Mouse (Mus musculus) kidney, adult 2 months (tissue): ENCODE data around the gene Rbm15. TPM values are rescaled to one million over a fixed set of nuclear protein-coding genes. Genes with fewer than 3 reads are reported as not detected.
A peak's percentile ranks its signal among the peaks of the same experiment; 100 is the strongest.
"Not testable (repeated sequence)": the region's sequence is repeated elsewhere in the genome, so short reads cannot be mapped to it uniquely, and the experiment has no call there.

Experiments used
- DNase-seq: peaks from one replicate; pipeline ENCODE4 v3.0.0; 2021
- H3K27ac ChIP-seq: fragments of 200-500 bp; 2 replicates; pipeline ENCODE4 v1.5.1; 2012; ENCODE audit warnings: low read depth, low read length, control low read depth, inconsistent platforms; ENCODE audit not compliant: insufficient read depth
- H3K27me3 ChIP-seq: fragments of 200-500 bp; replicated peaks from 2 replicates; pipeline ENCODE4 v1.6.1; 2012; ENCODE audit warnings: mild to moderate bottlenecking, moderate library complexity, low read length, inconsistent platforms; ENCODE audit not compliant: control insufficient read depth, insufficient read depth
- H3K36me3 ChIP-seq: fragments of 200-500 bp; 2 replicates; pipeline ENCODE4 v1.6.1; 2012; ENCODE audit warnings: mild to moderate bottlenecking, moderate library complexity, low read length, inconsistent platforms; ENCODE audit not compliant: control insufficient read depth, insufficient read depth
- H3K4me1 ChIP-seq: fragments of 200-500 bp; 2 replicates; pipeline ENCODE4 v1.6.1; 2011; ENCODE audit warnings: low read length; ENCODE audit not compliant: control insufficient read depth, insufficient read depth
- H3K4me3 ChIP-seq: fragments of 200-500 bp; 2 replicates; pipeline ENCODE4 v1.5.1; 2011; ENCODE audit warnings: mild to moderate bottlenecking, low read depth, low read length, control low read depth; ENCODE audit not compliant: insufficient read depth
- CTCF ChIP-seq: fragments of 200-500 bp; conservative IDR thresholded peaks from 2 replicates; pipeline ENCODE4 v1.5.1; 2011; ENCODE audit warnings: low read depth, mild to moderate bottlenecking, control low read depth, low read length, moderate library complexity, mixed read lengths; ENCODE audit not compliant: insufficient read depth, insufficient read length
- POLR2A ChIP-seq: fragments of 200-500 bp; IDR thresholded peaks from one replicate; pipeline ENCODE4 v1.6.1; 2011; ENCODE audit warnings: low read depth, low read length, control low read depth
- WGBS: fragments of 180-500 bp; shearing (Covaris S2); methylation state at CpG from one replicate; pipeline ENCODE4 v1.1.7; 2018; 5-methylcytosine and 5-hydroxymethylcytosine counted together
- polyA plus RNA-seq: library from polyadenylated mRNA; depleted of rRNA; stranded (reverse); fragments of >200 nt; gene quantifications from 2 replicates; pipeline ENCODE4 v1.2.3, GENCODE M21; 2012

The Rbm15 gene
- polyA plus RNA-seq, 1 experiment, result 6.2 TPM

DNA sequence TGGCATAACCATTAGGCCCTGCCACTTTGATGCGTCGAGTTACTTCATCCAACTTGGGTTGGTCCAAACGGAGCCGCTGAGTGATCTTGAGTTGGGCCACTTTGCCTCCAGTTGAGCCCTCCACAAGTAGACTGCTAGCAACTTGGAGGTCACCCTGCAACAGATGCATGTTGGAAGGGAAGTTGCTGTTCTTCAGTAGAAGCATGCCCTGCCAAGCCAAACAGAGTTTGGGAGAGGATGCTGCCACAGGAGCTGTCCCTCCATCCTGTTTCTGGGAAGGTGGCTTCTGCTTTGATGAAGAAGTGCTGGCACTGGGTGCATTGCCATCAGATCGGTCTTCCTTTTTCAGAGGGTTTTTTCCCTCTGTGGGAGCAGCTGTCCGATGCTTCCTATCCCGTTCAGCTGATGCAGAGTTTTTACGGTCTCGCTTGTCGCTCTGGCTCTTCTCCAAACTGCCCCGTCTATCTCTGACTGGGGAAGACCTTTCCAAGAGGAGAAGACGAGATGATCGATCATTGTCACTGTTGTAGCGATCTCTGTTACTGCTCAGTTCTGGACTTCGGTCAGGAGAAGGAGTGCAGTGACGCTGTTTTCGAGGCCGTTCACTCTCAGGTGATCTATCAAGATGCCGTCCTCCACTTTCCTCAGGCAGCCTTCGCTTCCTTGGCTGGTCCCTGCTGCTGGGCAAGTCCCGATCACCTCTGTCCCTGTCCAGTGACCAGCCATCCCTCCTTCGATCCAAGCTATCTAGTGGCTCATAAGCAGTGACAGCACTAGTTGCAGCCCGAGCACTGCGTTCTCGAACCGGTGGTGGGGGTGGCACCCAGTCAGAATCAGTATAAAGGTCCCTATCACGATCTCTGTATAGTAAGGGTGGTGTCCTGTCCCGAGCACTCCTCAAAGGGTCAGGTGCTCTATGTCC lies 2.7 kb downstream of the Rbm15 start:
- peak; percentile 40 for DNase-seq
- peaks cover 13% of the 10 kb centered on the region; the same call in 1 of the 2 replicates for H3K4me1 ChIP-seq
- 0 out of 2 replicates have a peak overlapping the region, but pooled peaks have one; percentile 7 for H3K4me3 ChIP-seq
- H3K36me3 ChIP-seq, result peaks cover 1% of the 10 kb centered on the region
- no peaks in the 10 kb centered on the region for H3K27me3 ChIP-seq
- H3K27ac ChIP-seq, result no peak overlapping the region
- TF ChIP-seq CTCF, result no peak
- no peak for TF ChIP-seq POLR2A
- 41% methylated on average over 28 of the region's 28 CpGs for WGBS

DNA sequence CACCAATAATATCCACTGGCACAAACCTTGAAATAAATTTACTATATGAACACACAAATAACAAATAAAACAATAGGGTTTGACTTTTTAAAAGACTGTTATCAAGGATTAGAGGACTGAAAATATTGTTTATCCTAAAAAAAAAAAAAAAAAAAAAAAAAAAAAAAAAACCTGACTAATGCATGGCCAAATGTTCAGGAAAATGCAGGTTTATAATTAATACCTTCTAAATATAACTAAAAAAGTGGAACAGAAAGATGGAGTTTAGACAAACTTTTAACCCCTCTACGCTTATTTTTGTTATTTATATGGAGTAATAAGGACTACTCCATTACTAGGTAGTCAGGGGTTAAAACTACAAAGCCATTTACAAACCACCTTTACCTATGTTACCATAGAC lies 7.0 kb downstream of the Rbm15 start:
- Histone ChIP-seq H3K4me1 (peaks cover 15% of the 10 kb centered on the region; the same call in 1 of the 2 replicates), H3K27me3 (no peaks in the 10 kb centered on the region), H3K4me3 (no peak overlapping the region), H3K27ac (no peak overlapping the region), H3K36me3 (peaks cover 5% of the 10 kb centered on the region)
- WGBS, result 96% methylated on average over 1 of the region's 1 CpGs
- TF ChIP-seq CTCF, result no peak
- TF ChIP-seq POLR2A, result no peak
- no peak for DNase-seq

DNA sequence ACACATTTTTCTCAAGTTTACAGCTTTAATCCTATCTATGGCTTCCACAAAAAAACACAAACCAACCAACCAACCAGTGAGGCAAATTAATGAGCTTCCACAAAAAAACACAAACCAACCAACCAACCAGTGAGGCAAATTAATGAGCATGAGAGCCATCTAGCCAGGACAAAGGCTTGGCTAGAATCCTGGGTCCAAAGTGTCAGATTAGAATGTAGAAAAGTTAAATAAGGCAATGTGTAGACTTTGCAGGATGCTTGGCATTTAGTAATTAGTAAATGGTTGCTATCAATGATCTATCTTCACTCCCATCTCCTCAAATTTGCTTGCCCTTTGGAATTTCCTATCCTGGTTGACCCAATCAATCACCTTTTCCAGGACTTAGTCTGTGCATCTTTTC lies 11.7 kb downstream of the Rbm15 start:
- no peak overlapping the region for H3K27ac ChIP-seq
- TF ChIP-seq POLR2A, result no peak
- TF ChIP-seq CTCF, result no peak
- H3K4me1 ChIP-seq, result peaks cover 10% of the 10 kb centered on the region; the same call in 1 of the 2 replicates
- no peak overlapping the region for H3K4me3 ChIP-seq
- H3K36me3 ChIP-seq, result peaks cover 3% of the 10 kb centered on the region
- peak; percentile 76 for DNase-seq
- no peaks in the 10 kb centered on the region for H3K27me3 ChIP-seq

DNA sequence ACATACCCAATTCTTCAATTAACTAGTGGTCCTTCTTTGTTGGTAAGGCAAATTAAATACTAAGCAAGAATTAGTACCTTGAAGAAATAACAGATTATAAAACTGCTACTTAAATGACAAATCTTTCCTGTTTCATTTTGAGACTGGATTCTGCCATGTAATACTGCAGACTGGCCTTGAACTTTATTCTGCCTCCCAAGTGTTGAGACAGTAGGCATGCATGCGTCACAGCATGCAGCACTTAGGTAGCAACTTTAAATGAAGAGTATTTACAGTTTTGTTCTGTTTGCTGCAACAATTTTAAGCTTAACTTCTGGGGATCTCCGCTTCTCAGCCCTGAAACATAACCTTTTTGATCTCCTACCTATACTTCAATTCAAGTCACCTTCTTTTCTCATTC lies 12.3 kb downstream of the Rbm15 start:
- Histone ChIP-seq H3K4me1 (peaks cover 10% of the 10 kb centered on the region; the same call in 1 of the 2 replicates), H3K36me3 (peaks cover 3% of the 10 kb centered on the region), H3K27me3 (no peaks in the 10 kb centered on the region), H3K4me3 (no peak overlapping the region), H3K27ac (no peak overlapping the region)
- TF ChIP-seq CTCF, result no peak
- TF ChIP-seq POLR2A, result no peak
- no peak for DNase-seq
- 77% methylated on average over 2 of the region's 2 CpGs for WGBS

DNA sequence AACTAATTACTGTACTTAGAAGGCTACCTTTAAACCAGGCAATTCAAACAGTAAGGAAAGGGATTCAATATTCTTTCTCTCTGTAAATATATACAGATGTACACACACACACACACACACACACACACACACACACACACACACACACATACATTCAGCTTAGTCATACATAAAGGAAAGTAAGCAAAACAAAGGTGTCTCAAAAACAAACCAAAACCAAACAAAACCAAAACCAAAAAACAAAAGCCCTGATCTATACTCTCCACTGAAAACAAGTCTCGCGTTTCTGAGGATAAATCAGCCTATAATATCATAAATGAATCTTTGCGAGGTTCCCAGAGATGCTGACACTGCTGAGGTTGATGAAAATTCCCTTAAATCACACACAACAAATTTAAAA lies 16.1 kb downstream of the Rbm15 start:
- no peak for TF ChIP-seq POLR2A
- TF ChIP-seq CTCF, result no peak
- H3K27ac ChIP-seq, result no peak overlapping the region
- WGBS, result 86% methylated on average over 3 of the region's 3 CpGs
- H3K27me3 ChIP-seq, result no peaks in the 10 kb centered on the region
- H3K36me3 ChIP-seq, result no peaks in the 10 kb centered on the region
- no peak for DNase-seq
- no peak overlapping the region for H3K4me3 ChIP-seq
- peaks cover 11% of the 10 kb centered on the region for H3K4me1 ChIP-seq

DNA sequence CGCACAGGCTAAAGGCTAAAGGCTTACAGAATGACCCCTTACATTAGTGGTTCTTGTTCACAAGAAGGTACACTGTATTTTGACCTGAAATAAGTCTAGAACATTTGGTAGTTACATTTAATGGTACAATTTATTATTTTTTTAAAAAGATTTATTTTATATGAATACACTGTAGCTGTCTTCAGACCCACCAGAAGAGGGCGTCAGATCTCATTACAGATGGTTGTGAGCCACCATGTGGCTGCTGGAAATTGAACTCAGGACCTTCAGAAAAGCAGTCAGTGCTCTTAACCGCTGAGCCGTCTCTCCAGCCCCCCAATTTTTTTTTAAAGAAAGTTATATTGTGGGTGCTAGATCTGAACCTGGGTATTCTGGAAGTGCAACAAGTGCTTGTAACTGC lies 36.6 kb downstream of the Rbm15 start:
- 84% methylated on average over 4 of the region's 4 CpGs for WGBS
- H3K27ac ChIP-seq, DNase-seq, H3K4me3 ChIP-seq, H3K36me3 ChIP-seq, H3K27me3 ChIP-seq, H3K4me1 ChIP-seq: not testable (repeated sequence)

DNA sequence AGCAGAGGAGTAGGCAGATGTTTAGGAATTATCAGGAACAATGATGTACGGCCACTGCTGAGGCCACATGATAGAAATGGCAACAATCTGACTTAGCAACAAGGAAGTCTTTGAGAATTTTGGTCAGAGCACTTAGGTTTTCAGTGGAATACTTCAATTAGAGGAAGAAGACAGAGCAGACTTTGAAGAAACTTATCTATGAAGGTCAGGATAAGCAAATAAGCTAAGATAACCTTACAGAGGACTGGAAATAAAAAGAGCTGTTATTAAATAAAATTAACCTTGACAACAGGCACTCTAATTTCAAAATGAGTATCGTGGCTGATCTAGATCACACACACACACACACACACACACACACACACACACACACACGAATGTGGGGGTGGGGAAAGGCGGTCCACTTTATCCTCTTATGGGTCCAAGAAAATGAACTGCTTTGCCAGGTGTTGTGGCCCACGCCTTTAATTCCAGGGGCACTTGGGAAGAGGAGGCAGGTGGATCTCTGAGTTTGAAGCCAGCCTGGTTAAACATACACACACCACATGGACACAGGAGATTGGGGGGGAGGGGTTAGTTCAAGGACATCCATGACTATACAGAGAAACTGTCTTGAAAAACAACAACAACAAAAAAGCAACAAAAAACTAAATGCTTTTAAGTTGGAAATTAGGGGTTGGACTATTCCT lies 37.7 kb downstream of the Rbm15 start:
- no peaks in the 10 kb centered on the region for H3K27me3 ChIP-seq
- no peak for DNase-seq
- H3K4me1 ChIP-seq, result peaks cover 5% of the 10 kb centered on the region; the same call in 1 of the 2 replicates
- no peak for TF ChIP-seq CTCF
- TF ChIP-seq POLR2A, result no peak
- no peaks in the 10 kb centered on the region for H3K36me3 ChIP-seq
- WGBS, result 77% methylated on average over 5 of the region's 5 CpGs
- H3K27ac ChIP-seq, result no peak overlapping the region
- no peak overlapping the region for H3K4me3 ChIP-seq
